Mouse (Mus musculus): ENCODE measurements around the gene Rasgrf1.

Rasgrf1 gene

DNA sequence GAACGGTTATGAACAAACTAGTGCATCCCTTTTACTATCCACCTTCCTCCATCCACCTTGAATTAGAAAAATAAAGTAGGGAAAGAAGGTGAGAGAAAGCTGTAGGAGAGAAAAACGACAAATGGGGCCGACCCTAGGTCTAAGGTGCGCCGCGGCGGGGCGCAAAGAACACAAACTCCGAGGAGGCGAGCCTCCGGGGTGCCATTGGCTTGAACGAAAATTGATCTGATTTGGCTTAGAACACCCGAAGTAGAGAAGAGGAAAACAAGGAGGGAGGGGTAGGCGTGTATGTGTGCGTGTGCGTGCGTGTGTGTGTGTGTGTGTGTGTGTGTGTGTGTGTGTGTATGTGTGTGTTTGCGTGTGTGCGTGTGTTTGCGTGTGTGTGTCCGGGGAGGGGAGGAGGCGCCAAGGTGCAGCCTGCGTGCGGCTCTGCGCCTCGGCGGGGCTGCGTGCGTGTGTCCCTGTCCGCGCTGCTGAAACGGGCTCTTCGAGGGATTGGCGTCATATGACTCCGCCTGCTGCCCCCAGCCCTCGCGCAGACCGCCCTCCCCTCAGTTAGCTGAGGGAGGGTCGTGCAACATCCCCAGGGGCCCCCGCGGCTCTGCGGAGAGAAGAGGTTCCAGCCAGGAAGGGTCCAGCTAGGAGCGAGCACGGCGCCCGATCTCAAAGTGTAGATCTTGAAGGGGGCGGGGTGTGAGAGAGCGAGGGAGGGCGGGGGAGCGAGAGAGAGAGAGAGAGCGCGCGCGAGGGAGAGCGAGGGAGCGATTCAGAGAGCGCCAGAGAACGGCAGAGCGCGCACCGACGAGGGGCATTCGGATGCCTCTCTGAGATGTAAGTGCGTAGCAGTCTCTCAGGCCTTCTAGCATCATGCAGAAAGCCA lies at the start of gene Rasgrf1:
TSS of gene Rasgrf1 (plus strand) at position 778 of the 880 bp plus-strand sequence.
- DNase-seq (ENCODE audit: low spot score), result peak; percentile 17

DNA sequence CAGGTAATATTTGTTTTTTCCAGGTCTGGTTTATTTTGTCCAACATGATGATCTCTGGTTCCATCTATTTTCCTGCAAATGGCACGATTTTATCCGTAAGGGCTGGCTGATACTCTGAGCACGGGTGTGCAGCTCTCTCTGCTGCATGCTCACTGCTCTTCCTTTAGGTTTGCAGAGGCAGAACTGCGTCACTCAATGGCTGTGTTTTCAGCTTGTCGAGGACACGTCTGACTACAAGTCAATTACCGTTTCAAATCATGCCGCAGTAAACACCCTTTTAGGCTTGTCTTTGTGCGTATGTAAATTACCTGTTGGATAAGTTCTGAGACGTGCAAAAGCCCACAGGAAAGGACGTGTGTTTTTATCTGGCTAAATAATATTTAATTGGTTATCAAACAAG lies 49.6 kb upstream of the Rasgrf1 start:
- no peak for DNase-seq (ENCODE audit: low spot score)

DNA sequence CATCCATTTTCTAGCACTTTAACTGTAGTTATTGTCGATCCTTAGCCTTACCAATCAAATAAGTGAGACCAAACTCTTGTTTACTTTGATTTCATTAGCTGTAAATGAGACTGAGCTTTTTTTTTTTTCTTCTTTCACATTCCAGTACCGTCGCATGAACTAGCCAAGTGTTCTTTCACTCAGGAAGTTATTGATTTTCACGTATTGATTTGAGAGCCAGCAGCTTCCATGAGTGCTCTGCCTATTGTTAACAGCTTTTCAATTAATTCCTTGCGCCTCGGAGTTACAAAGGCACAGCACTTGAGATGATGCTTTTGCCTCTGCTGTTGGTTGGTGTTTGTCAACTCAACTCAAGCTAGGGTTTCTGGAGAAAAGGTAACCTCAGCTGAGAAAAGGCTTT lies 49.1 kb upstream of the Rasgrf1 start:
- no peak for DNase-seq (ENCODE audit: low spot score)

DNA sequence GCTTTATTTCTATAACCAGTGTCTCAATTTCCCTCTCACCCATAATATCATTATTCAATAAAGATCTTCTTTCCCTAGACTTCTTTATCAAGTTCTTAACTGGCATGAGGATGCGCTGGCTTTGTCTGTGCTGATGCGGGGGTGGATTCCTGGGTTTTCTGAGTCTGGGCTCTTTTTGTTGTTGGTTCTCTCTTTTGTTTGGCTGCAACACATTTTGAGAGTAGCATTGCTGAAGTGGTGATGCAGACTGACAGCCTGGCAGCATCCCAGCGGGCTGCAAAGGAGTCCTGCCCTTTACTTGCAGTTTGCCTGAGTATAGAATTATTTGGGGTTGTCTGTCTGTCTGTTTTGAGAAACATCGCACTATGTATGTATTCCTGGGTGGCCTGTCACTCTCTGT lies 42.6 kb upstream of the Rasgrf1 start:
- no peak for DNase-seq (ENCODE audit: low spot score)

DNA sequence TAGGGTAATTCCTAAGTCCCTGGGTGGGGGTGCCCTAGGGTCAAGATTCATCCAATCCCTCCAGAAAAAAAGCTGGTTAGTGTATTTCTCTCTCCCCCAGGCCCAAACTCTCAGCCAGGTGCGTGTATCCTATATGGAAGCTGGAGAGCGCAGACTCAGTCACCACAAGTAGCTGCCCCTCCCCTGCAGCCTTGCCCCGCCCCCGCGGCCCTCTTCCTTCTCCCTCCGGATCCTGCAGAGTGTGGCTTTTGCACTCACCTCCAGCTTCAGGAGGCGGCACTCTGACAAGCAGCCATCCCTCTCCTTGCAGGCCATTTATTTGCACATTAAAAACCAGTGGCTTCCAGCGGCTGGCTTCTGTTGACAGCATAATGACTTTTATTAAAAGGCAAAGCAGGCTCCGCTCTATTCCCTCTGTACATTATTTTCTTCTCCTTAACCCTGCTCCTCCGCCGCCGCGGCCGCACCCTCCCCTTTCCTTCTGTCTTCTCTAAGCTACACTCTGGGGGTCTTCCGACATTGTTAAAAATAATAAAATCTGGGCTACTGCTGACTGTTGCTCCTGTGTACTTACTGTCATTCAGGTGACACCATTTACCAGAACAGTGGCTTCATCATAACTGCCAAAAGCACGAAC lies 41.5 kb upstream of the Rasgrf1 start:
- DNase-seq (ENCODE audit: low spot score), result no peak

DNA sequence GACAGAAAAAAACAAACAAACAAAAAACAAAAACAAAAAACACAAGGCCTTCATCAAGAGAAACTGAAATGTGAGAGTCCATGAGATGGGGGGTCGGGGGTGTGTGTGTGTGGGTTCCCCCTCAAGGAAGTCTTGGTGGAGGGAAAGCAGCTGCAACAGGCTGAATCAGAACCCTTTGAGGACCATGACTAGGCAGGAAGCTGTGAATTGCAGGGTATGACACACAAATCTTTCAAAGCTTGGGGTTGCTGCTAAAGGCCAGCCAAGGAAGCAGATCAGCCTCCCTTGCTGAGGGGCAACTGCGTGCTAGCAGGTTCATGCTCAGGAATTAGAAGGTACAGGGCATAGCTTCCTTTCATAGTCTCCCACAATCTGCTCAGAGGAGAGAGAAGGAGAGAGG lies 40.1 kb upstream of the Rasgrf1 start:
- DNase-seq (ENCODE audit: low spot score), result no peak

DNA sequence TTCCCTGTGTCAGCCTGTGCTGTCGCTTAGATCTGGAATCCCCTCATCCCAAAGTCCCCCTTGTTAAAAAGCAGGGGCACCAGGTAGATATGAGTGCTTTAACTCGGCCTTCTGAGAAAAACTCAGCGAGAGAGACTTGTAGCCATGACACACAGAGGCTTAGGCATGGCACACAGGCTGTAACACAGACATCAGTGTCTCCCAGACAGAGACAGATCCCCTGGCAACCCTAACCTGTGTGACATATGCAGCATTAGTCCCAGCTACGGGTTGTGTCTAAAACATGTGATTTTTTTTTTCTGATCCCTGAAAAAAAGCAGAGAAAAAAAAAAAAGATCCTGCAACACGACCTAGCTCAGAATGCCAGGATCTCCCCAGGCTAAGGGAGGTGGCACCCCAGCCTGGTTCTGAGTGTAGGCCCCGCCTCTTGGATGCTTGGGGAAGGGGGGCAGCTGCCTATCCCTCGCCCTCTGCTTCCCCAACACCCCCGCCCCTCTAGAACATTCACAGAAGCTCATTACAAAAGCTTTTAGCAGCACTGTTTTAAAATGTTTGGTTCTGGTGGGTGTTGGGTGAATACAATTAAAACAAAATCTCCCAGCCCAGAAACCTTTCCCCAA lies 39.1 kb upstream of the Rasgrf1 start:
- no peak for DNase-seq (ENCODE audit: low spot score)

DNA sequence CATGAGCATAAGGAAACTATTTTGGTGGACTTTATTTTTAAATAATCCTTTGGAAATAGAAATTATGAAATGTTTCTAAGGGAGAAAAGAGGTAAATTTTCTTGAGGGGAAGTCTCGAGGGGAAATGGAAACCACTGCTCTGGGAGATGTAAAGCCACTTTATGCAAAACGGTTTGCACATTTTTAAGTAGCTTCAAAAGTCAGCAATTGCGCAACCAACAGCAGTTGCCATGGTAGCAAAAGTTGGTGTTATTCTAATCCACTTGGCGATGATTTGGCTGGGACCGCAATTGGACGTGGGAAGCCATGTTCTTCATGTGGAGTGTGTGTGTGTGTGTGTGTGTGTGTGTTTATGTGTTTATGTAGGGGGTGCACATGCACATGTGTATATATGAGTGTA lies 37.6 kb upstream of the Rasgrf1 start:
- no peak for DNase-seq (ENCODE audit: low spot score)

DNA sequence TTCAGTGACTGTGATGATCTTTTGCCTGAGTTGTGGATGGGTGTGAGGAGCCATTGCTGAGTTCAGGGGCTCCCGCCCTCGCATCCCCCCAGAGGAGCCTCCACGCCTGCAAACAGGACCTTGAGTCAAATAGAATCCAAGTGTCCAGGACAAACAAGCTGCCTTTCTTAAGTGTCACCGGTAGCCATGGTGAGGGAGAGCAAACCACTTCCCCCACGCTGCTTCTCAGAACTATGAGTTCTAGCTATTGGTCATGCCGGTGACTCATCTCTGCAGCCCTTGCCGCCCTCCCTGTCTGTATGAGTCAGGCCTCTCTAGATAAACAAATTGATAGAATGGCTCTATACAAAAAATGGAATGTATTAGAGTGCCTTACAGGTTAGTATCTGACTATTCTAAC lies 35.3 kb upstream of the Rasgrf1 start:
- DNase-seq (ENCODE audit: low spot score), result no peak

DNA sequence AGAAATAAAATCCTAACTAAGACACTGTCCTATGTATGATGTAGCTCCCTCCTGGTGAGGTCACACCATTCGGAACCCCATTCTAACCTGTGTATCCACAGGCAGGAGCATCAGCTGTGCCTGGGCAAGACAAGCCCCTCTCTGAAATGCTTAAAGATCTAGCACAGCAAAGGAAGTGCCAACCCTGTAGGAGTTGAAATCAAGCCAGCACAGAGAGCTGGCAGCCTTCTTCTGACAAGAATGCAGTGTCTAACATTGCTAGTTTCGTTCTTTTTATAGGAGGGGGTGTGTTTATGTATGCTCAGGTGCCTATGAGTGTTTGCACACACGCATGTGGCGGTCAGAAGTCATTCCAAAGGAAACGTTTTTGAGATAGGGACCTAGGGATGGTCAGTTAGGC lies 34.2 kb upstream of the Rasgrf1 start:
- DNase-seq (ENCODE audit: low spot score), result no peak

DNA sequence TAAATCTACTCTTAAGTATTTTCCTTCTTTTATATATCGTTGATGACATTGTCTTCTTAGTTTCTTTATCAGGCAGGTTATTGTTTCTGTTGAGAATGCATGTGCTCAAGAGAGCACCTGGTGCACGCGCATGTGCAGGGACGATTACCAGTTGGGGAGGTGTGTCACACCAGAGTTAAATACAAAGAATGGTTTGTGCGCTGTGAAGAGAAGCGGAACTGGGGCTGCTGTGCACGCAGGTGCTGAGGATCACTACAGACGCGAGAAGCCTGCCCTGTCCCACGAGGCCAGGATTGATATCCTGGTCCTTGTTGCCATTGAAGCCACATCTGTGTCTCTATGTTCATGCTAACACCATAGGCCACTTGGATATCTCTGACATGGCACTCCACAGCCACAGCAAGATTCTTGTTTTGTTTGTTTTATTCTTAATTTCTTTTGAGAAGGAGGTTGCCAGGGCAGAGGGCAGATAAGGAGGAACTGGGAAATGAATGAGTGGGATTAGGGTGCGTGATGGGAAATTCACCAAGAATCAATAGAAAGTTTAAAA lies 31.2 kb upstream of the Rasgrf1 start:
- DNase-seq (ENCODE audit: low spot score), result no peak

DNA sequence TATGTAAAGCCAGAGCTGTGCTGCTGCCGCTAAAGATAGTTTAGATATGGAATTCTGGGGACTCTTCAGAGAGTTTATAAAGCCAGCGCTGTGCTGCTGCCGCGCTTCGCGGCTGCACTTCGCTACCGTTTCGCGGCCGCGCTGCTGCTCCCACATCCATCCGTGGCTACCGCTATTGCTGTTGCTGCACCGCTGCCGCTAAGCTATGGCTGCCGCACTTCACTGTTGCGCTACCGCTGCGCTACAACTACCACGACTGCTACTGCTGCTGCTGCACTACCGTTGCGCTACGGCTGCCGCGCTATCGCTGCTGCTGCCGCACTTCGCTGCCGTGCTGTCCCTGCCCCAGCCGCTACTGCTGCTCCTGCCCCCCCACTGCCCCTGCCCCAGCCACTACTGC lies 30.1 kb upstream of the Rasgrf1 start:
- DNase-seq (ENCODE audit: low spot score), result no peak

DNA sequence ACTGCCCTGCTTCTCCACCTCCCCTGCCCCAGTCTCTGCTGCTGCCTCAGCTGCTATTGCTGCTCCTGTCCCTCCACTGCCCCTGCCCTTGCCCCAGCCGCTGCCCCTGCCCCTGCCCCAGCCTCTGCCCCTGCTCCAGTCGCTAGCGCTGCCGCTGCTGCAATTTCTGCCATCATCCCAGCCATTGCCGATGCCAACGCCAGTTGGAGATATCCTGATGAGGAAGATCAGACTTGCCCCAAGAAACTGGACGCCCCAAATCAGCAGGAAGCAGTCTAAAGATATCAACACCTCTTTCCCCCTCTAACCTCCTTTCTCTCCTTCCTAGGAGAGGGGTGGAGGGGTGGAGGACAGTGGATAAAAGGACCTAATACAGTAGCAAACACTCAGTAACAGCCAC lies 28.2 kb upstream of the Rasgrf1 start:
- no peak for DNase-seq (ENCODE audit: low spot score)

DNA sequence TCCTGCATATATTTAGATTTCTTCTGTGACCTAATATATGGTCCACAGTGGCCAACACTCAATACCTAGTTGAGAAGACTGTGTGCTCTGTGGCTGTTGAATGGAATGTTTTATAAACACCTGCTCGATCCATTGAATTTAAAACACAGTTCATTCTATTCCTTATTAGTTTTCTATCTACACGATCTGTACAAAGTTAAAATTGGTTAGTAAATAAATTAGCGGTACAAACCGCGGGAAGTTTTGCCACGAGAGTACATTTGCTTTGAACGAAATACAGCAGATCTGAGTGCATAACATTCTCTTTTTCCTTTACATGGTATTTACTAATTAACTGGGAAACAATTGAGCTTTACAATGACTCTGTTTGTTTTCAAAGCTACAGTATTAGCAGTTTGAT lies 27.1 kb upstream of the Rasgrf1 start:
- DNase-seq (ENCODE audit: low spot score), result no peak

DNA sequence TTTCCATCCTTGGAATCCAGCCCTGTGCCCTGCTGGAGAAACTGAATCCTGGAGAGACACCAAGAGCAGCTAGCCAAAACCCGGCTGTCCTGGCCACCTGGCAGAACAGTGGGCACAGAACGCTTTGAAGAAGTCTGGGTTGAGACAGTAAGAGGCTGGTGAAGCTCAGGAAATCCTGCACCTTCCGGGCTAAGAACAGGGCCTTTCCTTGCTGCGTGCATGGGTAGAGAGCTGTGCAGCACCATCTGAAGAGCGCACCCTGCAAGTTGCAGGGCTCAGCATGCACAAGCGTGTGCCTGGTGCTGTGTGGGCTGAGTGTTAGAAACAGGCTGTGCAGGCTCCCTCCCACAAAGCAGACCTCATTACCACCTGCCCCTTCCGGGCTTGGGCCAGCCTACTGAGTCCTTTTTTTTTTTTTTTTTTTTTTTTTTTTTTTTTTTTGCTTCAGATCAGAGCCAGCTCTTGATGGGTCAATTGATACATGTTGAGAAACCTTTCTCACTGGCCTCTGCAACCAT lies 23.9 kb upstream of the Rasgrf1 start:
- no peak for DNase-seq (ENCODE audit: low spot score)

DNA sequence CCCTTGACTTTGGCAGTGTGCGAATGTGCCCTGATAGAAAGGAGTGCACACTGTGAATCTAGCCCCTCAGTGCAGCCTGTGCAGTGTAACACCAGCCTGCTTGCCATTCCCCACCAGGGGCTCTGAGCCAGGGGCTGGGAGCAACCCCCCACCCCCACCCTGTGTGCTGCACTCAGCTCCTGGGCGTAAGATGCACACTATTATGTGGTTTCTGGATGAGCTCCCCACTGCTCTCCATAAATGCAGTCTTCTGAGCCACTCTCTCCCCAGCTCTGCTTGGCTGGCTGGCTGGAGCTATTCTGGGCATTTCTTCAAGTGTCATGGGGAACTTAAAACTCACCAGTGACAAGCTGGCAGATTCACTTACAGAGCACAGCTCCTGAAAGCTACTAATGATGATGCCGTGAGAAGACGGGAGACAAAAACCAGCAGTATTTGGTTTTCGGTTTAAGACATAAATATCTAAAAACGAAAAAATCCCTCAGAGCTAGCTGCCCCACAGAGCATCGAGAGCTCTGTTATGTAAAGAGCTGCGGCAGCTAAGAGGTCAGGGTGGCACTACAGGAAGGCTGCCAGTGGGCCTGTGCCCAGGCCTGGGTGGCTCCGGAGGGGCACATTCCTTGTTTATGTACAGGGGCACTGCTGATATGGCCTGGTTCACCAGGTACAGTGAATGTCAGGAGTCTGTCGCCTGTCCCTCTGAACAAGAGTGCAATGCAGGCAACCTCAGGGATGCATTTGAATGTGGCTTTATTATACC lies 18.0 kb upstream of the Rasgrf1 start:
- no peak for DNase-seq (ENCODE audit: low spot score)

DNA sequence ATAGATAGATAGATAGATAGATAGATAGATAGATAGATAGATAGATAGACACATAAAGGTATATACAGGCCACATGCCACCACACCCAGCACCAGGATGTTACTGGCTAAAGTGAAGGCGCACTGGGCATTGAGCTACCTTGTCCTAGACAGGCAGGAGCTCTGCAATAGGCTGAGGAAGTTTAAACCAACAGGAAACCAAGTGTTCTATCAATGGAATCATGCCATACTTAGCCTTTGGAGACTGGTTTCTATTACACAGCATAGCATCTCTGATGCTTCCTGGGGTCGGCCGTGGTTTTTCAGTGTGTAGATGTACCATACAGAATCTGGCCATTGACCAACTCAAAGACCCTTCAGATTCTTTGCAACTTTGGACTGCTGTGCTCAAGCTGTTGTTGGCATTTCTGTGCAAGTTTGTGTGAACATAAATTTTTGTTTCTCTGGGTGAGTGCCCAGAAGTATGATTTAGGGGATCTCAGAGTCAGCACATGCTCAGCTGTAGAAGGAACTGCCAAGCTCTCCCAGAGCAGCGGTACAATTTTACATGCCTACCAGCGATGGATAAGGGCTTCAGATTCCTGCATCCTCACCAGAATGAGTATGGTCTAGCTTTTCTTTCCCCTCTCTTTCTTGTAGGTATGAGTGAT lies 17.0 kb upstream of the Rasgrf1 start:
- DNase-seq (ENCODE audit: low spot score), result no peak

DNA sequence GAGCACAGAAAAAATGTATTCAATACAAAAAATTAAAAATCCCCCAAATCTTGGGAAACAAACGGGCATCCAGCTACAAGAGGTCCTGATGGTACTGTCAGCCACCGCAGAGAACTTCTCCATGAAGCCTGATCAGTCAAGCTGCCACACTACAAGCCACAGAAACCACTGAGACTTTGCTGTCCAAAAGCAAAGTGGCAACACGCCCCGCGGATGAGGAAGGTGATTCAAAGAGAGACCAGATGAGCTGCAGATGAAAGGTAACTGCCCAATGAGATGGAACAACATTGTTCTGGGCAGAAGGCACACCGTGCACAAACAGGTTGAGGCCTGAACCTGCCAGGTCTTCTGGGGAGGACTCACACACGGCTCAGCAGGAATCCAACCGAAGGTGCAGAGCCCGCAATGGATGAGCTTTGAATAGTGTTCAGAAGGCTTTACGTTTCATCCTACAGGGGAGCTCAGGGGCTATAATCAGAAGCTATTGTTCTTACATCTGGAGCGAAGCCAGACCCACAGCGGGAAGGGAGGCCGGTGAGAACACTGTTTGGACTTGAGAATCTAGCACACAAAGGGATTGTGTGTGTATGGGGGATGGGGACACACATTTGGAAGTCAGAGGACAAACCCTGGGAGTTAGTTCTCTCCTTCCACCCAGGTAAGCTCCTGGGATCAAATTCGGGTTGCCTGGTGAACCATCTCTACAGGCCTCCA lies 9.4 kb upstream of the Rasgrf1 start:
- DNase-seq (ENCODE audit: low spot score), result no peak

DNA sequence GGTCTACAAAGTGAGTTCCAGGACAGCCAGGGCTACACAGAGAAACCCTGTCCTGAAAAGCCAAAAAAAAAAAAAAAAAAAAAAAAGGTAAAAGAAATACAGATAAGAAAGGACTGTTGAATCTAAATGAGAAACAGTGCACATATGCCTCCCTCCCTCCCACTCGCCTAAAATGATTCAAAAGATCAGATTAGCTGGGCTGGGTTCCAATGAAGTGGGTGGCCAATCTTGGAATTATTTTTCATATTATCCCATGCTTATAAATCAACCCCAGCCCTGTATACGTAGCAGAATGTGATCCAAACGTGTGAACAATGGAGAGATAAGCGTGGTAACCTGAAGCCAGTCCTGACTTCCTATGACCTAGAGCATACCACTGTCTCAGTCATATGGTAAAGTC lies 8.5 kb upstream of the Rasgrf1 start:
- no peak for DNase-seq (ENCODE audit: low spot score)

DNA sequence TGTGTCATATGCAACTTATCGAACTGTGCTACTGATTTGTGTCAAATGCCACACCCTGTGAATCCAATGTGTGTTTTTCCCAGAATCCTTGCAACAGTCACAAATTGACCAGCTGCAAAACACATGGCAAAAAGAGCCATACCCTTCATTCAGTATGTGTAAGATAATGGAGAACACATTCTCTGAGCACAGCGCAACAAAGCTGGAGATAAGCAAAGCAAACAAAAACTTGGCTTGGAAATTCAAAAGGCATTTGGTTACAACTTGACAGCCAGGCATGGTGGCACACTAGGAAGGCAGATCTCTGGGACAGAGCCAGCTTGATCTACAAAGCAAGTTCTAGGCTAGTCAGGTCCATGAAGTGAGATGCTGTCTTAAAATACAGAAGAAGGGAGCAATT lies 6.9 kb upstream of the Rasgrf1 start:
- no peak for DNase-seq (ENCODE audit: low spot score)

DNA sequence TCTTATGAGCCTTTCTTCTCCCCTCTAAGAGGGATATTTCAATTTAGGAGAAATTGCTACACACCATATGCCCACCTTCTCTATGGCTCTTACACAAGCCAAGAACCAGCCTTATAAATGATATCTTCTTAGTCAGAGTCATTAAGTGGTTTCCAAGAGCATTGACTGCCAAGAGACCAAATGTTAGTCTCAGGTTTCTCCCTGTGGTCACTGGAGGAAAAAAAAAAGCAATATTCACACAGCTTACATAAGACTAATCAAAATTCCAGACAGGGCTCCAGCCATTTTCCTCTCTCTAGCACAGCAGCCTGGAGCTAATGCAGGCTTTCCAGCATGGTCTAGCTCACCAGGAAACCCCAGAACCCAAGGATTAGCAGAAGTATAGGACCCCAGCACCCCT lies 3.1 kb upstream of the Rasgrf1 start:
- DNase-seq (ENCODE audit: low spot score), result no peak

All from ovary, postnatal 36 days (tissue).